Mouse (Mus musculus) brain, embryonic 14.5 days (tissue): ENCODE measurements at regions not wholly inside any gene's neighbourhood (a gene's known extent, or its start where the extent isn't known, plus 50 kb on each side); places are given as distances from the start of the nearest gene placed in this dataset.

Source experiments
- CTCF ChIP-seq: fragments of 200-500 bp; IDR thresholded peaks from 2 replicates; pipeline ENCODE4 v1.5.1; 2012; ENCODE audit warnings: inconsistent platforms, mild to moderate bottlenecking, moderate library complexity, borderline replicate concordance; ENCODE audit not compliant: insufficient read depth, insufficient read length; ENCODE audit errors: extremely low read depth
- POLR2A ChIP-seq: fragments of 200-500 bp; IDR thresholded peaks from 2 replicates; pipeline ENCODE4 v1.6.1; 2012; ENCODE audit warnings: mild to moderate bottlenecking, inconsistent platforms, borderline replicate concordance; ENCODE audit not compliant: poor library complexity, insufficient read depth, insufficient read length, severe bottlenecking; ENCODE audit errors: extremely low read depth

DNA sequence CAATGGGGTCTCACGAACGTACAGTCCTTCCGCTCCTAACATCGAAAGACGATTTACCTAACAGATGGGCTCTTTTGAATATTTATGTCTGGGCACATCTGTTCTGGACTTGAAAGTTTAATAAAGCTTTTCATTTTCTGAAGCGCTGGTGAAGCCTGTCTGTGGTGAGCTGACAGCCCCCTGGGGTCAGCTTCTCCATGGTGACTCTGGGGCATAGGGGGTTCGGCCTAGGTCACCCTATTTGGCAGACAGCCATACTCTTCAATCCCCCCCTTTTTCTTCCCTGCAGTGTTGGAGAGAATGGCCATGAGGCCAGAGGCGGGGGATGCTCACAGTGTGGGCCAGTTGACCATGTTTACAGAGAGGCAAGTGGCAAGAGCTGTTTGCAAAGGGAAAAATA is 232.8 kb downstream of the Slc4a3 start:
- TF ChIP-seq CTCF (no peak), POLR2A (no peak)
